Mouse (Mus musculus) limb, embryonic 12.5 days (tissue): ENCODE data around the gene Rfk. TPM values are rescaled to one million over a fixed set of nuclear protein-coding genes. Genes with fewer than 3 reads are reported as not detected.

Experiments used
- ATAC-seq: fragments of 200-750 bp; cut with Nextera tagmentation; 2 replicates; pipeline ENCODE4 v1.8.0; 2017; ENCODE audit warnings: low read depth, moderate TSS enrichment; ENCODE audit not compliant: insufficient number of reproducible peaks, insufficient read depth, low FRiP score, low TSS enrichment
- H3K27ac ChIP-seq: fragments of 300-500 bp; sonication (generic); 2 replicates; pipeline ENCODE4 v1.5.1; 2016; ENCODE audit warnings: mild to moderate bottlenecking, moderate library complexity
- H3K27me3 ChIP-seq: fragments of 300-500 bp; sonication (generic); 2 replicates; pipeline ENCODE4 v1.6.1; 2016; ENCODE audit warnings: mild to moderate bottlenecking, moderate library complexity
- H3K36me3 ChIP-seq: fragments of 300-500 bp; sonication (generic); 2 replicates; pipeline ENCODE4 v1.6.1; 2016; ENCODE audit warnings: mild to moderate bottlenecking, moderate library complexity
- H3K4me1 ChIP-seq: fragments of 300-500 bp; sonication (generic); replicated peaks from 2 replicates; pipeline ENCODE4 v1.6.1; 2016
- H3K4me2 ChIP-seq: fragments of 300-500 bp; sonication (generic); 2 replicates; pipeline ENCODE4 v1.6.1; 2016; ENCODE audit warnings: mild to moderate bottlenecking, moderate library complexity
- H3K4me3 ChIP-seq: fragments of 300-500 bp; sonication (generic); replicated peaks from 2 replicates; pipeline ENCODE4 v1.5.1; 2016; ENCODE audit warnings: mild to moderate bottlenecking
- H3K9ac ChIP-seq: fragments of 300-500 bp; sonication (generic); replicated peaks from 2 replicates; pipeline ENCODE4 v1.6.1; 2016; ENCODE audit warnings: mild to moderate bottlenecking, moderate library complexity
- H3K9me3 ChIP-seq: fragments of 300-500 bp; sonication (generic); 2 replicates; pipeline ENCODE4 v1.6.1; 2016; ENCODE audit warnings: mild to moderate bottlenecking, moderate library complexity
- WGBS: fragments of 180-500 bp; shearing (Covaris S2); methylation state at CpG from one replicate; pipeline ENCODE4 v1.1.7; 2016; 5-methylcytosine and 5-hydroxymethylcytosine counted together
- polyA plus RNA-seq: library from polyadenylated mRNA; unstranded; fragments of >200 nt; fragmentation: Nextera tagmentation; extraction: Ambion mirVana; gene quantifications from 2 replicates; pipeline ENCODE4 v1.2.1, GENCODE M21; 2016

Gene Rfk
- polyA plus RNA-seq, 1 experiment from 2014 or later = 83.7 TPM

DNA sequence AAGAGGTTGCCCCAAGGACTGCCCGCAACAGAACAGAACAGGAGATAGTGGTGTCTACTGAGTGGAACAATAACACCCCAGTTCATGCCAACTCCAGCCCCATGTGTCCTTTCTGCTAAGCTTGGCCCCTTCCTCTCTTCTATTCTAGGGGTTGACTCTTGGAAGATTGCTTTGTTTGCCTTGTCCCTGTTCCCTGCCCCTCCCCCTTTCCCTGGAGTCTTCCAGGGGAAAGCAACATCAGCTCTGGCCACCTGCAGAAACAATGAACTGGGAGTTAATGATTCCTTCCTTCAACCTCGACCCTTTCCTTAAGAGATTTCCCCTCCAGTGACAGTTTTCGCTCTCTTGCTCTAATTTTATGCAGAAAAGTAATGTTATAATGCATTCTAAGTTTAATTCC is 36.5 kb upstream of the Rfk start:
- H3K4me3 ChIP-seq = no peak overlapping the region
- no peak overlapping the region for H3K9ac ChIP-seq
- H3K27me3 ChIP-seq = peaks cover 17% of the 10 kb centered on the region
- peaks cover 26% of the 10 kb centered on the region for H3K4me1 ChIP-seq
- H3K36me3 ChIP-seq = no peaks in the 10 kb centered on the region
- no peaks in the 10 kb centered on the region for H3K9me3 ChIP-seq
- H3K27ac ChIP-seq = no peak overlapping the region
- ATAC-seq = no peak
- WGBS = 63% methylated on average over 3 of the region's 3 CpGs
- no peak overlapping the region for H3K4me2 ChIP-seq

DNA sequence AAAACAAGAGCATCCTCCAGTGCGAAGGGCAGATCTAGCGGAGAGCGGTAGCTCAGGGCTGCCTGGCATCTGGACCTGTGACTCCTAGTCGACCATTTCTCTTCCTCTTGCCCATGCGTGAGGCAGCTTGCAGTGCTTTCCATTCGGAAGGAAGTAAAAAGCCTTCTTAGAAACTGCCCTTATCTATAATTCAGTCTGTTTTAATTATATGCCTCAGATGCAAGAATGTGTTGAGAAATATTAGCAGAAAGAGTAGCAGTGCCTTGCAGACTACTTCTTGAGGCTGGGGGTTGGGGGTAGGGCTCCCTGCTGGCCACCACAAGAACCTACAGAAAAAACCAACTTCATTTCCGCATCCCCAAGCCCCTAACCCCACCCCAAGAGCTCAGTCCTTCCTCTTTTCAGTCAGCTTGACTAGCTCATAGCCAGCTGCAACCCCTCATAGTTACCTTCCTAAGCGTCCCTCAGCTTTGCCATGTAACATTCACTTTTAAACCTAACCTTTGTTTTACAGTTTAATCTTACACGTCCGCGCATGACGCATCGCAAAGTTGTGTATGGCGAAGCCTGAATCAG is 34.4 kb upstream of the Rfk start:
- Histone ChIP-seq H3K9me3 (no peaks in the 10 kb centered on the region), H3K4me2 (no peak overlapping the region), H3K4me1 (peaks cover 20% of the 10 kb centered on the region), H3K9ac (no peak overlapping the region), H3K27ac (no peak overlapping the region), H3K36me3 (no peaks in the 10 kb centered on the region), H3K27me3 (peaks cover 17% of the 10 kb centered on the region), H3K4me3 (no peak overlapping the region)
- 78% methylated on average over 14 of the region's 14 CpGs for WGBS
- ATAC-seq = no peak

DNA sequence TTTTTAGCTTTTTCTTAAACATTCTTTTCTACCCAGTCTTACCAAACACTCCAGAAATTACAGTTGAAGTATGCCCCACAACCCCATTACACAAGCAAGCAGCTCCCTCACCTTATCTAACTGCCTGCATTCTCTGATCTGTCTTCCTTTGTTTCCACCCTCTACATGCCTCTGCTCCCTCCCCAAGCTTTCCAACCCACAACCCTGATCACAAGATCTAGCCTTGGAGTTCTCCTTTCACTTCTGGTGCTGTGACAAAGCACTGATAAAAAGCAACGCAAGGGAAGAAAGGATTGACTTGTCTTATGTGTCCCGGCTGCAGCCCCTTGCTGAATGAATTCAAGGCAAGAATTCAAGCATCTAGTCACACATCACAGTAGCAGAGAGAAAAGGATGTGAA is 32.7 kb upstream of the Rfk start:
- Histone ChIP-seq H3K9ac (no peak overlapping the region), H3K36me3 (no peaks in the 10 kb centered on the region), H3K4me1 (peaks cover 5% of the 10 kb centered on the region; the same call in 1 of the 2 replicates), H3K27me3 (peaks cover 11% of the 10 kb centered on the region), H3K4me2 (no peak overlapping the region), H3K4me3 (no peak overlapping the region), H3K9me3 (no peaks in the 10 kb centered on the region), H3K27ac (no peak overlapping the region)
- 88% methylated on average over 2 of the region's 2 CpGs for WGBS
- ATAC-seq = no peak

DNA sequence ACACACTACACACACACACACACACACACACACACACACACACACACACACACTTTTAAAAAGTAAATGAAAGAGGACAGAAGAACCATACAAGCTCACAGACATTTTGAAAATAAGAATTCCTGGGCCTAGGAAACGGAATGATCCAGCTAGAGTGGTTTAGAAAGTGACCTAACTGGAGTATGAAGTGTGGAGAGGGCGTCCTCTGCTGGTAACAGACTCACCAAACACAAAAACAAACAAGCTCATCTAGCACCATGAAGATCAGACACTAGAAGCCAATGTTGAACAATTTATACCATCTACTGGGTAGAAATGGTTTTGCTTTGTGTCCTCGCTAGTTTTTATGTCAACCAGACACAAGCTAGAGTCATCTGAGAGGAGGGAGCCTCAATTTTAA is 29.1 kb upstream of the Rfk start:
- H3K4me2 ChIP-seq = no peak overlapping the region
- H3K36me3 ChIP-seq = no peaks in the 10 kb centered on the region
- no peak overlapping the region for H3K4me3 ChIP-seq
- no peak overlapping the region for H3K27ac ChIP-seq
- no peaks in the 10 kb centered on the region for H3K4me1 ChIP-seq
- H3K27me3 ChIP-seq = no peaks in the 10 kb centered on the region
- 48% methylated on average over 3 of the region's 3 CpGs for WGBS
- H3K9me3 ChIP-seq = no peaks in the 10 kb centered on the region
- H3K9ac ChIP-seq = no peak overlapping the region
- no peak for ATAC-seq

DNA sequence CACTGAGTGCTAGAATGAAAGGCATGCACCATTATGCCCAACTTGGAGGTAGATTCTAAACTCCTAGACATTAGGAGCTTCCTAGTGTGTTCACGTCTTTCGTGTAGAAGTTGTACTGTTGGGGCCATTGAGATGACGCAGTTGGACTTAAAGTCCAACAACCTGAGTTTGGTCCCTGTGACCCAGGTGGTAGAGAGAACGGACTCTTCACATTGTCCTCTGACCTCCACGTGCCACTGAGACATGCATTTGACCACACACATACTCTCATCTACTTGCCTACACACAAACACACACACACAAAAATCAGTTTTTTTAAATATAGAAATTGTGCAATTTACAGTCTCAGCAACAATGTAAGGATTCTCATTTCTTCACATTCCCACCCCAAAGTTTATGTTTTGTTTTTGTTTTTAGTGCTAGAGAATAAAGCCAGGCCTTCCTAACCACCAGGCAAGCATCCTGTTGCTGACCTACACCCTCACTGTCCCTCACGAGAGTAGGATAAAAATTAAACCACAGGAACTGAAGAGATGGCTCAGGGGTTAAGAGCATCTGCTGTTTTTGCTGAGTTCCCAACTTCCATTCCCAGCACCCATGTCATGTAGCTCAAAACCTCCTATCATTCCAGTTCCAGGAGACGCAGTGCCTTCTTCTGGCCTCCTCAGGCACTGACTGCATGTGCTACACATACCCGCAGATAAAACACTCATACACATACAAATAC is 27.3 kb upstream of the Rfk start:
- ATAC-seq = no peak
- H3K4me1 ChIP-seq = no peaks in the 10 kb centered on the region
- H3K27ac ChIP-seq = no peak overlapping the region
- no peaks in the 10 kb centered on the region for H3K36me3 ChIP-seq
- H3K27me3 ChIP-seq = no peaks in the 10 kb centered on the region
- no peak overlapping the region for H3K4me3 ChIP-seq
- no peak overlapping the region for H3K9ac ChIP-seq
- no peaks in the 10 kb centered on the region for H3K9me3 ChIP-seq
- H3K4me2 ChIP-seq = no peak overlapping the region
- WGBS = 91% methylated on average over 8 of the region's 8 CpGs

DNA sequence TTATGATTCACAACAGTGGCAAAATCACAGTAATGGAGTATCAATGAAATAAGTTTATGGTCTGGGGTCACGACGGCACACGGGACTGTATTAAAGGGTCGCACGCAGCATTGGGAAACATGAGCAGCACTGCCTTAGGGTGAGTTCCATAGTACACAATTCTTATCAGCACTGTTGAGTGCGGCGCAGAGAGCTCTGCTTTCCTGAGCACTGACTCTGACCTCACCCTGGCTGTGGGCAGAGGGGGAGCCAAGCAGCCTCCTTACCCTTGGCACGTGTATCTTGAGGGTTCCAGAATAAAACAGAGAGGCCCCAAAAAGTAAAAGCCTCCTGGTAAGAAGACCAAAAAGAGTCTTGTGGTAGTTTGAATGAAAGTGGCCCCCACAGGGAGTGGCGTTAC is 25.3 kb upstream of the Rfk start:
- no peaks in the 10 kb centered on the region for H3K4me1 ChIP-seq
- no peak overlapping the region for H3K4me2 ChIP-seq
- no peak for ATAC-seq
- no peak overlapping the region for H3K27ac ChIP-seq
- H3K4me3 ChIP-seq = no peak overlapping the region
- H3K27me3 ChIP-seq = no peaks in the 10 kb centered on the region
- WGBS = 92% methylated on average over 9 of the region's 9 CpGs
- no peak overlapping the region for H3K9ac ChIP-seq
- no peaks in the 10 kb centered on the region for H3K9me3 ChIP-seq
- no peaks in the 10 kb centered on the region for H3K36me3 ChIP-seq

DNA sequence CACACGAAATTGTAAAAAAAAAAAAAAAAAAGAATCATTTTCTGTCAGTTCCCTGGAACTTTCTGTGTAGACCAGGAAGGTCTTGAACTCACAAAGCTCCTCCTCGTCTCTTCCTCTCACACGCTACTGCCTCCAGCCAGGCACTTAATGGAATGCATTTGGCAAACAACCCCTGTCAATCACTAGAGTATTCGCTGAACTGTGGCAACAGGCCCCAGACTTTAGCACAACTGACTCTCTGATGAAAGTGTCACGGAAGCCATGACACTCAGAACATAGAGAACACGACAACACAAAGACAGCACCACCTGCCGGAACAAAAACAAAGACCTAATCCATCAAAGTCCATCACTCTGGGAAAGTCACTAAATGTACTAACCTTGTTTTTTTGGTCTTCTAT is 24.3 kb upstream of the Rfk start:
- Histone ChIP-seq H3K27me3 (no peaks in the 10 kb centered on the region), H3K4me3 (no peak overlapping the region), H3K27ac (no peak overlapping the region), H3K36me3 (no peaks in the 10 kb centered on the region), H3K4me1 (no peaks in the 10 kb centered on the region), H3K9me3 (no peaks in the 10 kb centered on the region), H3K9ac (no peak overlapping the region), H3K4me2 (no peak overlapping the region)
- 78% methylated on average over 7 of the region's 7 CpGs for WGBS
- ATAC-seq = no peak

DNA sequence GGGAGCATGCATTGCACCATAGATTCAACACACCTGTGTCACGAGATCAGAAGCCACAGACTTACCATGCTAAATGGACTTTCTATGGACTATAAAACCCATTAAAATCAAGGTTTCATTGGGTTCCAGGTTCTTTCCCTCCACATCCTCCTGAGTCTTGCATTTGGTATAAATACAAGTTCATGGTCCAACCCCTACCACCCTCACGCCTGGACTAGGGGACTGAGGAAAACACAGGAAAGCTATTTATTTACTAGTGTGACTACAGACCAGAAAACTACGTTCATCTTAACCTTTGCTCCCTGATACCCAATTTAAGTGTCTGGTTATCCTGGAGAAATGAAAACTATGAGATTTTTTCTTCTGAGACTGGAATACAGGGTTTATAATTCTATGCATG is 21.1 kb upstream of the Rfk start, which contains the start of gene Gcnt1:
Gene Gcnt1 (minus strand): TSS at position 144 of the 400 bp plus-strand sequence.
- 87% methylated on average over 3 of the region's 3 CpGs for WGBS

DNA sequence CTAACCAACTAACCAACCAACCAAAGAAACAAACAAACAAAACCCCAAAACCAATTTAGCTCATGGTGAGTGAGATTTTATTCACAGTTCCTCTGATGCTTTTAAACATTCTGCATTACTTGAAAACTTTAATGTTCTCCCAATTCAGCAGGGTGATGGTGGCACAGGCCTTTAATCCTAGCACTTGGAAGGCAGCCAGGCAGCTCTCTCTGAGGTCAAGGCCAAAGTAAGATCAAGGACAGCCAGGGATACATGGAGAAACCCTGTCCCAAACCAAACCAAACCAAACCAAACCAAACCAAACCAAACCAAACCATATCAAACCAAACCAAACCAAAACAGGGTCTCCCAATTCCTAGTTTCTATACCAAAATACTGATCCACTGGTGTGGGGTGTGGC is 15.0 kb upstream of the Rfk start:
- Histone ChIP-seq H3K9me3 (no peaks in the 10 kb centered on the region), H3K9ac (no peak overlapping the region), H3K36me3 (no peaks in the 10 kb centered on the region), H3K4me3 (no peak overlapping the region), H3K27ac (no peak overlapping the region), H3K4me2 (no peak overlapping the region), H3K27me3 (no peaks in the 10 kb centered on the region), H3K4me1 (no peaks in the 10 kb centered on the region; the same call in 1 of the 2 replicates)
- ATAC-seq = no peak

More for the DNA sequence above, 21.1 kb upstream of the Rfk start, which contains the start of gene Gcnt1:
- H3K27me3 ChIP-seq = no peaks in the 10 kb centered on the region
- H3K4me2 ChIP-seq = no peak within 1 kb of the TSS
- no peak for ATAC-seq
- H3K27ac ChIP-seq = no peak within 1 kb of the TSS
- no peaks in the 10 kb centered on the region for H3K36me3 ChIP-seq
- no peaks in the 10 kb centered on the region for H3K9me3 ChIP-seq
- H3K9ac ChIP-seq = no peak within 1 kb of the TSS
- H3K4me1 ChIP-seq = no peaks in the 10 kb centered on the region
- H3K4me3 ChIP-seq = no peak within 1 kb of the TSS

DNA sequence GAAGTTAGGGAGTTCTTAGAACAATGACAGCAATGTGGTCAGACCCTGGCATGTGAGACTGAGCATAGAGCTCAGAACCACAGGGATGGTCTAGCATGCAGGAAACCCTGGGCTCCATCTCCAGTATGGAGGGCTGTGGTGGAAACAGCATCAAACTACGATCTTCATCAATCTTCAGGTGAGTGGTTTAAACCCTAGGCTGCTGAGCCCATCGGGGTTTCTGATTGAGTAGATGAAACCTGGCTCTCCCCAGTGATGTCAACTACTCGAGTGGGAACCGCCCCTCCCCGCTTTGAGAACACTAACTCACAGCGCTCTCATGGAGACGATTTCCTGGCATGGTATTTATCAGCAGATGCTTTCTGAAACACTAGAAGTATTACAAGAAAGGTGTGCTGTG is 13.3 kb upstream of the Rfk start:
- WGBS = 67% methylated on average over 7 of the region's 7 CpGs
- Histone ChIP-seq H3K4me2 (no peak overlapping the region), H3K4me3 (no peak overlapping the region), H3K9ac (no peak overlapping the region), H3K36me3 (no peaks in the 10 kb centered on the region), H3K9me3 (no peaks in the 10 kb centered on the region), H3K4me1 (no peaks in the 10 kb centered on the region; the same call in 1 of the 2 replicates), H3K27me3 (no peaks in the 10 kb centered on the region), H3K27ac (no peak overlapping the region)
- no peak for ATAC-seq

DNA sequence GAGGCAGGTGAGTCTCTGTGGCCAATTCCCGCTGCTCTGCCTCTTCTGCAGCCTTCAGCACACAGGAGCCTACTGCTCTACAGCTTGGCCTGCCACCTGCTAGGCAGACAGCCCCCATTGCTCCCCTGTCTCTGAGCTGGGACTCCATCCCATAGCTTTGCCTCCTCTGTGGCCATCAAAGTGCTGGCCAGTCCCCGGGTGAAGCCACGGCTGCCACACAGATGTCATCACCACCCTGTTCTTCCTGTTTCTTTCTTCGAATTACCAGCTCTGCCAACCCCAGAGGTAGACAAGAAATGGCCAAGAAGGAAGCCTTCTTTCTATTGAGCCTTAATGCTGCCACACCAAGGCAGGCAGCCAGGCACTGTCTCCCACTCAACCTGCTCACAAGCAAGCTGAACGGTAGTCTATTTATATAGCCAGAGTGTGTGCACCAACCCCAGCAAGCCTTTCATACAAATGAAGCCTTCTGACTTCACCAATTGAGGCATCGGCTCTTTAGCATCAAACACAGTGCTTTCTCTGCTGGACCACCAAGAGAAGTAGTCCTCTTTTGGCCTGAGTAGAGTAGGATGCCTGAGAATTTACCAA is 10.9 kb upstream of the Rfk start:
- no peak overlapping the region for H3K4me2 ChIP-seq
- no peaks in the 10 kb centered on the region for H3K27me3 ChIP-seq
- WGBS = 79% methylated on average over 6 of the region's 6 CpGs
- H3K27ac ChIP-seq = no peak overlapping the region
- no peak for ATAC-seq
- H3K9me3 ChIP-seq = no peaks in the 10 kb centered on the region
- H3K36me3 ChIP-seq = no peaks in the 10 kb centered on the region
- no peak overlapping the region for H3K9ac ChIP-seq
- H3K4me1 ChIP-seq = no peaks in the 10 kb centered on the region; the same call in 1 of the 2 replicates
- no peak overlapping the region for H3K4me3 ChIP-seq
